Mouse (Mus musculus) midbrain, embryonic 11.5 days (tissue): ENCODE data around the gene Prkn. TPM values are rescaled to one million over a fixed set of nuclear protein-coding genes. Genes with fewer than 3 reads are reported as not detected.

Experiments used
- ATAC-seq: fragments of 200-750 bp; cut with Nextera tagmentation; 2 replicates; pipeline ENCODE4 v1.8.0; 2017; ENCODE audit warnings: moderate TSS enrichment, moderate library complexity; ENCODE audit not compliant: low FRiP score
- DNase-seq: peaks from one replicate; pipeline ENCODE4 v3.0.0; 2015; ENCODE audit warnings: low spot score; ENCODE audit errors: missing footprints
- H3K27ac ChIP-seq: fragments of 300-500 bp; sonication (generic); 2 replicates; pipeline ENCODE4 v1.5.1; 2014; ENCODE audit warnings: low read depth, low read length
- H3K27me3 ChIP-seq: fragments of 300-500 bp; sonication (generic); 2 replicates; pipeline ENCODE4 v1.6.1; 2014; ENCODE audit warnings: mild to moderate bottlenecking, low read length, moderate library complexity, mixed read lengths; ENCODE audit not compliant: control insufficient read depth, insufficient read depth
- H3K36me3 ChIP-seq: fragments of 300-500 bp; sonication (generic); 2 replicates; pipeline ENCODE4 v1.6.1; 2014; ENCODE audit warnings: mild to moderate bottlenecking, low read length, moderate library complexity, mixed read lengths; ENCODE audit not compliant: control insufficient read depth, insufficient read depth
- H3K4me1 ChIP-seq: fragments of 300-500 bp; sonication (generic); 2 replicates; pipeline ENCODE4 v1.6.1; 2014; ENCODE audit warnings: low read length; ENCODE audit not compliant: control insufficient read depth, insufficient read depth
- H3K4me2 ChIP-seq: fragments of 300-500 bp; sonication (generic); 2 replicates; pipeline ENCODE4 v1.6.1; 2014; ENCODE audit warnings: mild to moderate bottlenecking, moderate library complexity
- H3K4me3 ChIP-seq: fragments of 300-500 bp; sonication (generic); 2 replicates; pipeline ENCODE4 v1.5.1; 2014; ENCODE audit warnings: low read depth, low read length
- H3K9ac ChIP-seq: fragments of 300-500 bp; sonication (generic); 2 replicates; pipeline ENCODE4 v1.6.1; 2014; ENCODE audit warnings: low read length
- H3K9me3 ChIP-seq: fragments of 300-500 bp; sonication (generic); 2 replicates; pipeline ENCODE4 v1.6.1; 2016; ENCODE audit warnings: low read length; ENCODE audit not compliant: control insufficient read depth
- WGBS: fragments of 180-500 bp; shearing (Covaris S2); extraction: QIAGEN DNeasy Blood & Tissue Kit; methylation state at CpG from one replicate; pipeline ENCODE4 v1.1.7; 2014; 5-methylcytosine and 5-hydroxymethylcytosine counted together
- polyA plus RNA-seq: library from polyadenylated mRNA; unstranded; fragments of >200 nt; fragmentation: Nextera tagmentation; extraction: Ambion mirVana; gene quantifications from 2 replicates; pipeline ENCODE4 v1.2.1, GENCODE M21; 2014

The Prkn gene
- polyA plus RNA-seq, 1 experiment from 2014 or later, result 0.82 TPM

GRCm38 (mm10) chr17:12094827-12095590, 1254.8 kb downstream of the Prkn start:
- WGBS, result 87% methylated on average over 9 of the region's 9 CpGs
- H3K4me3 ChIP-seq, result no peak overlapping the region
- DNase-seq (no peak), ATAC-seq (no peak)
- no peak overlapping the region for H3K4me2 ChIP-seq
- no peak overlapping the region for H3K9ac ChIP-seq
- H3K9me3 ChIP-seq, result no peaks in the 10 kb centered on the region
- H3K27me3 ChIP-seq, result no peaks in the 10 kb centered on the region
- no peak overlapping the region for H3K27ac ChIP-seq
- no peaks in the 10 kb centered on the region for H3K36me3 ChIP-seq
- H3K4me1 ChIP-seq, result 0 out of 2 replicates have a peak, but pooled peaks cover 3% of the 10 kb centered on the region

DNA sequence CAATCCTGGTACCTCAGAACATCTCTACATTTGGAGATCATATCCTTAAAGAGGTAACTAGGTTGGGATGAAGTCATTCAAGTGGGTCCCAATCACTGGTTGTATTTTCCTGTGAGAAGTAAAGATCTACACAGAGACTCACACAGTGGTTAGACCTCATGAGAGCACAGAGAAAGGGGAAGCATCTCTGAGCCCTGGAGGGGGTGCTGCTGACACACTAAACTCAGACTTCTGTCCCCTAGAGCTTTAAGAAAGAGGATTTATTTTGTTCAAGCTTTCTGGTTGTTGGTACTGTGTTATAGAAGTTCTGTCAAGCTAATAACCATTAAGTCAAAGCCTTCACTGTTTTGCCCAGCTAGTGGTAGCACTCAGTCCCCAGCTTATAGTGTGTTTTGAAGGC, 1259.2 kb downstream of the Prkn start:
- H3K4me3 ChIP-seq, result no peak overlapping the region
- H3K9ac ChIP-seq, result no peak overlapping the region
- ATAC-seq (no peak), DNase-seq (no peak)
- no peaks in the 10 kb centered on the region for H3K4me1 ChIP-seq
- no peak overlapping the region for H3K27ac ChIP-seq
- no peaks in the 10 kb centered on the region for H3K27me3 ChIP-seq
- H3K4me2 ChIP-seq, result no peak overlapping the region
- no peaks in the 10 kb centered on the region for H3K9me3 ChIP-seq
- H3K36me3 ChIP-seq, result no peaks in the 10 kb centered on the region

DNA sequence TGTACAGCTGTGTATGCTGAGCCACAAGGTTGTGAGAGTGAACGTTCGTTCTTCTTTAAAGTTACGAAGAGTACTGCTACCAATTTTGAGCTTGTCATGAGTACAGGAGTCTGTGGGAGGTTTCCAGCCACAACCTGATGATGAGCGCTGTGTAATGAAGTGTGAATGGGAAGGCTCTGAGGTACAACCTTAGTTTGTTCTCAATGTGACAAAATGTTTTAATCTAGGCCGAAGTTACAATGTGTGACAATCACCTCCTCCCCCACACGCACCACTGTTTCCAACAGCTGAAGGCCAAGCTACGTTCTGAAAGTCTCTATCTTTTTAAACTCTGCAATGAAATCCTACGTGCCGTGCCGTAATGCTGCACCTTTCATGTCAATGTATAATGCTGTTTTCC, 1262.1 kb downstream of the Prkn start:
- Histone ChIP-seq H3K36me3 (no peaks in the 10 kb centered on the region), H3K9me3 (no peaks in the 10 kb centered on the region), H3K4me1 (no peaks in the 10 kb centered on the region), H3K27me3 (no peaks in the 10 kb centered on the region), H3K4me2 (no peak overlapping the region), H3K27ac (no peak overlapping the region), H3K9ac (no peak overlapping the region), H3K4me3 (no peak overlapping the region)
- DNase-seq (no peak), ATAC-seq (no peak)
- WGBS, result 92% methylated on average over 10 of the region's 10 CpGs

- Histone ChIP-seq H3K4me1 (no peaks in the 10 kb centered on the region), H3K27ac (no peak overlapping the region), H3K9me3 (no peaks in the 10 kb centered on the region), H3K27me3 (no peaks in the 10 kb centered on the region), H3K9ac (no peak overlapping the region), H3K36me3 (no peaks in the 10 kb centered on the region), H3K4me3 (no peak overlapping the region), H3K4me2 (no peak overlapping the region)
- 79% methylated on average over 6 of the region's 6 CpGs for WGBS
- no peak for ATAC-seq
- no peak for DNase-seq
These were observed 1263.6 kb downstream of the Prkn start for GRCm38 (mm10) chr17:12103781-12104180.

GRCm38 (mm10) chr17:12104245-12104644, 1264.1 kb downstream of the Prkn start:
- ATAC-seq (no peak), DNase-seq (no peak)
- Histone ChIP-seq H3K9me3 (no peaks in the 10 kb centered on the region), H3K27ac (no peak overlapping the region), H3K4me1 (no peaks in the 10 kb centered on the region), H3K4me2 (no peak overlapping the region), H3K9ac (no peak overlapping the region), H3K4me3 (no peak overlapping the region), H3K27me3 (no peaks in the 10 kb centered on the region), H3K36me3 (no peaks in the 10 kb centered on the region)
- 83% methylated on average over 7 of the region's 7 CpGs for WGBS

DNA sequence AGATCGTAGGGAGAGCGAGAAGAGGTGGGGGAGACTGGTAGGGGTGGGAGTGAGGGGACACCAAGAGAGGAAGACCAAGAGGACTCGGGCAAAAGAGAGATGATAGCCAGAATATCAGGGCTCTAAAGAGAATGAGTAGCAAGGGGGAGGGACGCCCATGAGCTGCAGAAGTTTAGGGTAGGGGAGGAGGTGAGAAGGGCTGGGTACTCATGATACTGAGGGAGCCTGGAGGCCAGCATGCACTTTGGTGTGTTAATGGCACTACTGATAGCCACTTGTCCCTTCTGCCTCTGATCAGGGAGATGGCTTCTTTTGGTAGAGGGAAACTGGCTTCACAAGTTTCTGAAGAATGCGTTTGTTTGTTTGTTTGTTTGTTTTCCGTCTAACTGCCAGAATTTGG, 1264.5 kb downstream of the Prkn start:
- H3K27ac ChIP-seq, result no peak overlapping the region
- H3K4me1 ChIP-seq, result no peaks in the 10 kb centered on the region
- H3K4me2 ChIP-seq, result no peak overlapping the region
- no peak overlapping the region for H3K4me3 ChIP-seq
- ATAC-seq (no peak), DNase-seq (no peak)
- no peaks in the 10 kb centered on the region for H3K9me3 ChIP-seq
- H3K9ac ChIP-seq, result no peak overlapping the region
- H3K36me3 ChIP-seq, result no peaks in the 10 kb centered on the region
- no peaks in the 10 kb centered on the region for H3K27me3 ChIP-seq
- 88% methylated on average over 6 of the region's 6 CpGs for WGBS

DNA sequence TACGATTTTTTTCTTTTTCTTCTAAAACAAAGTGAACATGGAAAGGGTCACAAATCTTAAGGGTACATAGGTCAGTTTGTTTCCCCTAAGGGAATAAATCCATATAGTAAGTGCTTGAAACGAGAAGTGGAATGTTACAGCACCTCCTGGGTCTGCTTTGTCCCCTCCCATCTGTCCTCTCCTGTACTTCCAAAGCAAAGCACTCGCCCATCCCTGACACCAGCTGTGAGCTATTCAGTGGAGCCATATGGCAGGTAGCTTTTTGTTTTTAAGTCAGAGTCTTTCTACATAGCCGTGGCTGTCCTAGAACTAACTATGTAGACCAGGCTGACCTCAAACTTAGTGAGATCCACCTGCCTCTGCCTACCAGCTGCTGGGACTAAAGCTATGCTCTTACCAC, 1266.1 kb downstream of the Prkn start:
- Histone ChIP-seq H3K27me3 (no peaks in the 10 kb centered on the region), H3K9ac (no peak overlapping the region), H3K4me3 (no peak overlapping the region), H3K4me2 (no peak overlapping the region), H3K27ac (no peak overlapping the region), H3K4me1 (no peaks in the 10 kb centered on the region), H3K9me3 (no peaks in the 10 kb centered on the region), H3K36me3 (no peaks in the 10 kb centered on the region)
- 49% methylated on average over 4 of the region's 4 CpGs for WGBS
- DNase-seq, result no peak
- no peak for ATAC-seq

Other genes with a start within 250 kb of the Prkn start
- gene Pacrg, start 73 bp upstream of the Prkn start, polyA plus RNA-seq, result 3.7 and 4.1 TPM in 2 replicates